Mouse (Mus musculus): ENCODE results near the gene Scamp5.

- TF ChIP-seq ZNF384 (IDR thresholded peaks at IDR 0.05; ENCODE audit: low read depth, low read length), result no peak
- no peak for TF ChIP-seq ZC3H11A (IDR thresholded peaks at IDR 0.05; ENCODE audit: borderline replicate concordance, low read depth, low read length)
- no peak for TF ChIP-seq CHD2 (IDR thresholded peaks at IDR 0.05; ENCODE audit: low read depth, low read length)
- no peak for TF ChIP-seq HCFC1 (IDR thresholded peaks at IDR 0.05; ENCODE audit: borderline replicate concordance, insufficient read depth, low read length)
Observed at GRCm38 (mm10) chr9:57494970-57495369, 27.1 kb upstream of the Scamp5 start.
